Mouse (Mus musculus) lung, postnatal 0 days (tissue): ENCODE data around the gene Gc.

ENCODE experiments used
- CTCF ChIP-seq: IDR thresholded peaks from 2 replicates; pipeline ENCODE4 v1.5.1; 2016; ENCODE audit warnings: antibody characterized with exemption, mild to moderate bottlenecking
- EP300 ChIP-seq: IDR thresholded peaks from 2 replicates; pipeline ENCODE4 v1.6.1; 2016; ENCODE audit warnings: antibody characterized with exemption, mild to moderate bottlenecking, control low read depth

DNA sequence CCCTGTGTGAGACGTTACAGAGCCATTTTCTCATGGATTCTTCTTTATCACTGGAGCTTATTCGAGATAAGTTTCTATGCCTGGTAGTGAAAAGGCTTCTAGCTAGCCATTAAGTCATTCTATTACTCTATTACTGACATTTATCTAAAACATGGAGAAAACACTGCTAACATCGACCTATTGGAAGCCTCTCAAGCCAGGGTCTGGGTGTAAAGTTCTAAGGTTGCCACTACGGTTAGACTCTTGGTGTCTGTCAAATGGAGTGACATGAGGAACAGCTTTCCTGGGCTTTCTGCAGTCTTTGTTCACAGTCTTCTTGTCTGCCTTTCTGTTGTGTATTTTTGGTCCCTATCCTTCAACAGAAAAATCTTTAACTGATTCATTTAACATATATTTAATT, 4.1 kb upstream of the Gc start:
- TF ChIP-seq CTCF (no peak), EP300 (no peak)
